Mouse (Mus musculus): Measurements from ENCODE around the gene Erc2.

DNA sequence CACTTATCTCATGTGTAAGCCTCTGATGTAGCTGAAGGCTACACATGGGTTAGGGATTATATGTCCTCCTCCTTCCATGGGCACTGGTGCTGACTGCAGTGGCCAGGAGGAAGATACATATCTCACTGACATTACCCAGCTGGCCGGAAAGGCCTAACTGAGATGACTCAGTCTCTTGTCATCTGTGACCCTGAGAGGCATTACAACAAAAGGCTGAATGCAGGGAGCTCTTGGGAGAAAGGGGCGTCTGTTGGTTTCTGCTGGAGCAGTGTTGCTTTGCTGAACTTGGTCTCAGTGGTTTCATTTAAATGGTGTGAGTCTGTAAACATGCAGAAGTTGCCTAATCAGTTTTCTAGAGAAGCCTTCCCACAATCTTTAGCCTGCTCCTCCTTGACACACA lies 334.6 kb downstream of the Erc2 start:
- TF ChIP-seq FLI1 (IDR thresholded peaks at IDR 0.05; ENCODE audit: low read length): no peak
- TF ChIP-seq GATA1 (IDR thresholded peaks at IDR 0.05; ENCODE audit: borderline replicate concordance, low read length): no peak
